Mouse (Mus musculus) myocyte (in vitro differentiated cells): ENCODE results near the gene Hlcs. TPM values are rescaled to one million over a fixed set of nuclear protein-coding genes. Genes with fewer than 3 reads are reported as not detected.

ENCODE experiments used
- H3K27me3 ChIP-seq: one replicate; pipeline ENCODE4 v1.6.1; 2011; ENCODE audit not compliant: control insufficient read depth, insufficient read depth, insufficient read length
- H3K36me3 ChIP-seq: one replicate; pipeline ENCODE4 v1.6.1; 2011; ENCODE audit not compliant: control insufficient read depth, insufficient read depth
- H3K4me2 ChIP-seq: one replicate; pipeline ENCODE4 v1.6.1; 2011; ENCODE audit warnings: low read depth, control low read depth
- H3K4me3 ChIP-seq: one replicate; pipeline ENCODE4 v1.5.1; 2011; ENCODE audit warnings: mild to moderate bottlenecking, control low read depth, moderate library complexity
- H3K79me2 ChIP-seq: one replicate; pipeline ENCODE4 v1.6.1; 2011; ENCODE audit not compliant: control insufficient read depth, insufficient read depth
- H3ac ChIP-seq: one replicate; pipeline ENCODE4 v1.6.1; 2011; ENCODE audit not compliant: control insufficient read depth, insufficient read length
- CEBPB ChIP-seq: IDR thresholded peaks from 2 replicates; pipeline ENCODE4 v1.6.1; 2011; ENCODE audit warnings: mild to moderate bottlenecking, moderate library complexity; ENCODE audit not compliant: poor library complexity, insufficient read depth, severe bottlenecking
- E2F4 ChIP-seq: IDR thresholded peaks from one replicate; pipeline ENCODE4 v1.6.1; 2011; ENCODE audit warnings: mild to moderate bottlenecking, control low read depth, moderate library complexity; ENCODE audit not compliant: insufficient read depth
- MAX ChIP-seq: IDR thresholded peaks from one replicate; pipeline ENCODE4 v1.6.1; 2011; ENCODE audit warnings: low read depth, mild to moderate bottlenecking, control low read depth
- MYOD1 ChIP-seq, 3 experiments: IDR thresholded peaks; one replicate each; pipeline ENCODE4 v1.6.1; 2011; ENCODE audit warnings: control low read depth in 2 of 3, low read depth in 2 of 3, mild to moderate bottlenecking in 2 of 3, moderate library complexity in 1 of 3; ENCODE audit not compliant: insufficient read length in 2 of 3, control insufficient read depth in 1 of 3
- MYOG ChIP-seq, 3 experiments: IDR thresholded peaks; one replicate each; pipeline ENCODE4 v1.6.1; 2011; ENCODE audit warnings: control low read depth in 2 of 3, low read depth in 2 of 3, mild to moderate bottlenecking in 2 of 3; ENCODE audit not compliant: insufficient read length in 2 of 3, control insufficient read depth in 1 of 3, insufficient read depth in 1 of 3
- POLR2A ChIP-seq: IDR thresholded peaks from one replicate; pipeline ENCODE4 v1.6.1; 2011; ENCODE audit warnings: low read depth, mild to moderate bottlenecking, control low read depth, moderate library complexity; ENCODE audit not compliant: insufficient read length
- POLR2AphosphoS2 ChIP-seq: IDR thresholded peaks from one replicate; pipeline ENCODE4 v1.6.1; 2011; ENCODE audit warnings: low read depth, control low read depth; ENCODE audit not compliant: insufficient read length
- REST ChIP-seq: IDR thresholded peaks from one replicate; pipeline ENCODE4 v1.6.1; 2011; ENCODE audit warnings: mild to moderate bottlenecking, control low read depth, moderate library complexity; ENCODE audit not compliant: insufficient read depth, insufficient read length
- SRF ChIP-seq: IDR thresholded peaks from one replicate; pipeline ENCODE4 v1.6.1; 2011; ENCODE audit warnings: low read depth; ENCODE audit not compliant: control insufficient read depth, insufficient read length
- TCF12 ChIP-seq: IDR thresholded peaks from one replicate; pipeline ENCODE4 v1.6.1; 2011; ENCODE audit warnings: mild to moderate bottlenecking, control low read depth; ENCODE audit not compliant: poor library complexity, insufficient read depth, severe bottlenecking
- TCF3 ChIP-seq: IDR thresholded peaks from one replicate; pipeline ENCODE4 v1.6.1; 2011; ENCODE audit warnings: low read depth, control low read depth; ENCODE audit not compliant: insufficient read length
- USF1 ChIP-seq: IDR thresholded peaks from one replicate; pipeline ENCODE4 v1.6.1; 2011; ENCODE audit warnings: low read depth, mild to moderate bottlenecking, control low read depth, moderate library complexity
- polyA plus RNA-seq: library from polyadenylated mRNA; unstranded; fragments of >200 nt; fragmentation: generic; extraction: Trizol; gene quantifications from one replicate; pipeline ENCODE4 v1.2.1, GENCODE M21; 2012; ENCODE audit warnings: missing spikeins

The Hlcs gene
- polyA plus RNA-seq, 1 experiment, result 3.2 TPM

DNA sequence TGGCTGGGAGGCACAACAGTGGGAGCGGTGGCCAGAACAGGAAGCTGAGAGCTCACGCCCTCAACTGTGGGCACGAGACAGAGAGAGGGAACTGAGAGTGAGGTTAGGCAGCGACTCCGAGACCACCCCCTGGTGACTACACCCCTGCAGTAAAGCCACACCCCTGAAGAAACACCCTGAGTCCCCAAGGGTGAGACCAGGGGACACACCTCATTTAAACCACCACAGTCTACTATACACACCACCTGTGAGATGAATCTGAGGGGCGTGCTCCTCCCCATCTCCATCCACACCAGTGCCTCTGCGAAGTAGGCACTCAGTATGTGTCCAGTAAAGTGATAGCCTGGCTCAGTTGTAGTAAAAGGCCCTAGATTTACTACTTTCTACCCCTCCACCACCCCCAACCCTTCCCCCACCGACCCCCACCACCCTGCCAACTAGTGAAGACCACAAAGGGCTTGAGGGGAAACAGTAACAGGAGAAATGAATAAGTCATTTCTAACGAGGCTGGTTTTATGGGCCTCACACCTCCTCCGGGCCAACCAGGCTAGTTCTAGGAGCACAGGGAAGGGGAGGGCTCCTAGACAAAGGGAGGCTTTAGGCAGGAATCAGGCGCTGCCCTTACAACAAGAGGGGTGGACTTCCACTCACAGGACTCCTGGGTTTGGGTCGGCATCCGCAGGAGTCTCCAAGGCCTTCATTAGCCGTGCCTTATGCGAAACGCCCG, 67.2 kb downstream of the Hlcs start:
- no peak overlapping the region for H3ac ChIP-seq
- H3K79me2 ChIP-seq, result no peaks in the 10 kb centered on the region
- H3K36me3 ChIP-seq, result no peaks in the 10 kb centered on the region
- TF ChIP-seq MYOD1 (IDR thresholded peaks at IDR 0.05; ENCODE audit: control insufficient read depth in 1 of 3, insufficient read length in 2 of 3, low read depth in 2 of 3) (no peak), TCF12 (no peak), REST (no peak), POLR2A (no peak), POLR2AphosphoS2 (no peak), USF1 (no peak), CEBPB (no peak), MAX (no peak), TCF3 (no peak), MYOG (IDR thresholded peaks at IDR 0.05; ENCODE audit: control insufficient read depth in 1 of 3, insufficient read depth in 1 of 3, insufficient read length in 2 of 3, low read depth in 2 of 3) (no peak), SRF (no peak), E2F4 (no peak)
- H3K4me3 ChIP-seq, result no peak overlapping the region
- H3K27me3 ChIP-seq, result no peaks in the 10 kb centered on the region
- H3K4me2 ChIP-seq, result no peak overlapping the region

DNA sequence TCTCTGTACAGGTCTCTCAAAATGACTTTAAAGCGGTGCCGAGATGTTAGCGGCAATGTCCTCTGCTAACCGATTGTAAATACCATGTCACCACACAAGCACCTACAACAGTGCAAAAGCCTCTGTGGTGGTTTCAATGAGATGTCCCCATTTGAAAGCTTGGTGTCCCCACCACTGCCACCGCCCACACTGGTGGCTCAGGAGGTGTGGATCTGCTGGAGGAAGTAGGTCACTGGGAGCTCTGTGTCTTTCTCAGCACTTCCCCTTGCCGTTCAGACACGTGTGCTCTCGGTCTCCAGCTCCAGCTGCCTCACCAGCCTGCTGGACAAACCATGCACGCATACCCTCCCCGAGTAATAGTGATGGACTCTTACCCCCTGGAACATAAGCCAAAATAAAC, 72.2 kb downstream of the Hlcs start:
- Histone ChIP-seq H3K36me3 (no peaks in the 10 kb centered on the region), H3K4me2 (no peak overlapping the region), H3K27me3 (no peaks in the 10 kb centered on the region), H3K79me2 (no peaks in the 10 kb centered on the region), H3ac (no peak overlapping the region), H3K4me3 (no peak overlapping the region)
- TF ChIP-seq MYOD1 (IDR thresholded peaks at IDR 0.05; ENCODE audit: control insufficient read depth in 1 of 3, insufficient read length in 2 of 3, low read depth in 2 of 3) (no peak), TCF3 (no peak), USF1 (no peak), MAX (no peak), POLR2A (no peak), REST (no peak)

DNA sequence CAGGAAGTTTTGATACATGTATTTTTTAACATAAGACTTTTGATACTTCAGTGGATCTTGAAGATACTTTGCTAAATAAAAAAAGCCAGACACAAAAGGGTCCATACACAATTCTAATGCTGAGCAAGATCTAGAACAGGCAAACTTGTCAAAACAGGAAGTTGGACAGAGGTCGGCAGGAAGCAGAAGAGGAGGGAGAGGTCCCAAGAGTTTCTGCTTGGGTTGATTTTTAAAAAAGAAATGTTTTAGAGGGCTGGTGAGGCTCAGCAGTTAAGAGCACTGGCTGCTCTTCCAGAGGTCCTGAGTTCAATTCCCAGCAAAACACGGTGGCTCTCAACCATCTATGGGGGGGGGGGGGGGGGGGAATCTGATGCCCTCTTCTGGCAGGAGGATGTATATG, 73.2 kb downstream of the Hlcs start:
- Histone ChIP-seq H3K4me2 (no peak overlapping the region), H3K4me3 (no peak overlapping the region), H3ac (no peak overlapping the region), H3K79me2 (no peaks in the 10 kb centered on the region), H3K36me3 (no peaks in the 10 kb centered on the region), H3K27me3 (no peaks in the 10 kb centered on the region)
- TF ChIP-seq TCF12 (no peak), CEBPB (no peak), POLR2A (no peak), E2F4 (no peak)

DNA sequence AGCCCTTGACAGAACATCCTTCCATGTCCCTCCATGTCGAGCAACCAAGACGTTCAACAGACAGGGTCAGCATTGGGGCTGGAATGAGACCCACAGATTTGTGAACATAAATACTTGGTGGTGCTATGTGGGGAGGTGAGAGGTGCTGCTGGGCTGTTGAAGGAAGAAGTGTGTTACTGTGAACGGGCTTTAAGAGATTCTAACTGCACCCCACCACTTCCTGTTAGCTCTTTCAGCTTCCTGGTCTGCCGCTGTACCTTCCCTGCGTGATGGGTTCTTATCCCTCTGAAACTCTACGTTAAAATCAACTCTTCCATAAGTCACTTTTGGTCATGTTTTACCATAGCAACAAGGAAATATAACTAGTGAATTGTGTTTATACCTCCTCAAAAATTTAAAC, 73.8 kb downstream of the Hlcs start:
- no peak overlapping the region for H3ac ChIP-seq
- no peaks in the 10 kb centered on the region for H3K27me3 ChIP-seq
- H3K4me3 ChIP-seq, result no peak overlapping the region
- no peak overlapping the region for H3K4me2 ChIP-seq
- no peaks in the 10 kb centered on the region for H3K79me2 ChIP-seq
- no peaks in the 10 kb centered on the region for H3K36me3 ChIP-seq
- TF ChIP-seq SRF, result no peak
- TF ChIP-seq E2F4, result no peak

DNA sequence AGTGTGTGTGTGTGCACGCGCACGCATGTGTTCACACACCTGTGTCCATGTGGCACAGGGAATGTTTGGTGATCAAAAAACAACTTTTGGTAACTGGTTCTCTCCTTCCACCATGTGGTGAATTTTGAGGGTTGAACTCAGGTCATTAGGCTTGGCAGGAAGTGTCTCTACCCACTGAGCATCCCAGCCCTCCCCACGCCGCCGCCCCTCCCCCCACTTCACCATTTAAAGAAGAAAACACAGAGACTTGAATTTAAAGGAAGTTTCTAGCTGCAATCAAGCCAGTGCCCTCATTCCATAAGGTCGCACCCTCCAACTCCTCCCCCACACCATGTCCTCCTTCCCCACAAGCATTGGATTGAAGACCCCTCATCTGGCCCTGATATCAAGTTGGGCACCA, 74.2 kb downstream of the Hlcs start:
- no peaks in the 10 kb centered on the region for H3K27me3 ChIP-seq
- no peak overlapping the region for H3K4me2 ChIP-seq
- no peak overlapping the region for H3ac ChIP-seq
- TF ChIP-seq MAX (no peak), TCF12 (no peak), POLR2A (no peak), POLR2AphosphoS2 (no peak), TCF3 (no peak)
- no peak overlapping the region for H3K4me3 ChIP-seq
- no peaks in the 10 kb centered on the region for H3K79me2 ChIP-seq
- H3K36me3 ChIP-seq, result no peaks in the 10 kb centered on the region
